Mouse (Mus musculus): ENCODE data around the gene Sergef.

- TF ChIP-seq MAFK (IDR thresholded peaks at IDR 0.05; ENCODE audit: insufficient read depth, low read depth, low read length) (no peak), HCFC1 (IDR thresholded peaks at IDR 0.05; ENCODE audit: borderline replicate concordance, insufficient read depth, low read length) (no peak), ZC3H11A (IDR thresholded peaks at IDR 0.05; ENCODE audit: borderline replicate concordance, low read depth, low read length) (no peak), CHD2 (IDR thresholded peaks at IDR 0.05; ENCODE audit: low read depth, low read length) (no peak), ZNF384 (IDR thresholded peaks at IDR 0.05; ENCODE audit: low read depth, low read length) (no peak)
Observed at GRCm38 (mm10) chr7:46418102-46418622, 221.4 kb downstream of the Sergef start.

All from ES-E14 (cell line).